8 mouse cellular contexts compared by ENCODE assay signal in genomic region chr5:142928749-142929399, GRCm38 (mm10). TPM values are rescaled to one million over a fixed set of nuclear protein-coding genes. Genes with fewer than 3 reads are reported as not detected.
DNase-seq lines count a peak whose midpoint lies in the region; ATAC-seq lines count a peak whose summit lies in the region.

No protein-coding gene starts in this region.

- intact Hi-C loops in left cerebral cortex, postnatal 4 days (cut with DNase I): no loop called here

- peak; percentile 57 for ATAC-seq in inflammation-experienced regulatory T-cells, adult 6 months

- peak; percentile 88 for DNase-seq in Muller cell, postnatal 12 days (ENCODE audit: inconsistent ontology term)
- peak; percentile 76 for DNase-seq in embryo, embryonic 10.5 days (ENCODE audit: low spot score)
- peak; percentile 87 for DNase-seq in gastrocnemius, postnatal 25 days
- DNase-seq in left cerebral cortex, postnatal 4 days: peak; percentile 35
- peak; percentile 60 for DNase-seq in mesoderm, embryonic 11.5 days (ENCODE audit: low read depth, low spot score)
- peak; percentile 83 for DNase-seq in skeletal muscle tissue, adult 2 months (ENCODE audit: low read depth, low spot score)
- DNase-seq in c-Kit-positive CD71-positive TER-119-positive erythroid progenitor cells, embryonic 14.5 days (ENCODE audit: low spot score): no peak

RNA-seq across cellular contexts. Expression of gene Actb, which starts 22.3 kb away (rescaled TPM):
- total RNA-seq in gastrocnemius, postnatal 25 days (2021): 100 to 1,000 TPM; 487 to 619 TPM
- polyA plus RNA-seq in inflammation-experienced regulatory T-cells, adult 6 months (2017; shearing (Covaris generic)): over 10,000 TPM; 20,020 to 68,742 (median 52,499) TPM
- 1,000 to 10,000 TPM; 5,289 to 5,459 TPM for total RNA-seq in left cerebral cortex, postnatal 4 days (2021)

RNA-seq across cellular contexts. Expression of gene Fscn1, which starts 31.3 kb away (rescaled TPM):
- total RNA-seq in gastrocnemius, postnatal 25 days (2021): 10 to 100 TPM; 13.4 to 17.6 TPM
- 1 to 10 TPM in 1 of 3 experiments, not detected in 2; 1.2 TPM for polyA plus RNA-seq in inflammation-experienced regulatory T-cells, adult 6 months (2017; shearing (Covaris generic))
- total RNA-seq in left cerebral cortex, postnatal 4 days (2021): 100 to 1,000 TPM; 530 to 553 TPM

RNA-seq across cellular contexts. Expression of gene Fbxl18, which starts 33.7 kb away (rescaled TPM):
- total RNA-seq in gastrocnemius, postnatal 25 days (2021): 1 to 10 TPM; 5.6 to 6.8 TPM
- polyA plus RNA-seq in inflammation-experienced regulatory T-cells, adult 6 months (2017; shearing (Covaris generic)): 1 to 10 TPM; 4.6 to 5.8 (median 5.5) TPM
- 10 to 100 TPM; 34.6 to 35.8 TPM for total RNA-seq in left cerebral cortex, postnatal 4 days (2021)

Comparison
In these comparisons a context has a peak if more than half of its experiments do, and no peak if none do; other contexts are left out.
1. RNA of gene Actb, which starts 22.3 kb away (total RNA-seq): 5,289 to 5,459 TPM in left cerebral cortex, postnatal 4 days; 487 to 619 TPM in gastrocnemius, postnatal 25 days; every median in the first group is over 4 times any median in the second.
2. RNA of gene Fscn1, which starts 31.3 kb away (total RNA-seq): 530 to 553 TPM in left cerebral cortex, postnatal 4 days; 13.4 to 17.6 TPM in gastrocnemius, postnatal 25 days; every median in the first group is over 10 times any median in the second.
3. RNA of gene Fbxl18, which starts 33.7 kb away (total RNA-seq): 34.6 to 35.8 TPM in left cerebral cortex, postnatal 4 days; 5.6 to 6.8 TPM in gastrocnemius, postnatal 25 days; every median in the first group is over 4 times any median in the second.